Mouse (Mus musculus): ENCODE results near the gene Ralgapa1.

DNA sequence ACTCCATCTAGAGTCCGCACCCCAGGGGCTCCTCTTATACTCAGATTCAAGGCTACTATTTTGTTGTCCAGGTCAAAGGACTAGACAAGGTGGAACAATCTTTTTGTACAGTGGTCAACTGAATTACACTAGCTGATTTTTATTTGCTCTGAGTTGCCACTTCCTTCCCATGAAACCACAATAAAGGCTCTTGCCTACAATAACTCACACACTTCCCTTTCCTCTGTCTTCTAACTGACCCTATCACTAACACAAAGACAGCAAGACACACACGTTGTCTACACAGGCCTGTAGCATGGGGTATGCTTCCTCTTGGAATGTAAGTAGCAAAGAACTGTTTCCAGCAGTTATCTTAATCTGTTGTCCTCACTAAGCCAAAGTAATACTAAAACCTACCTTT lies 35.7 kb downstream of the Ralgapa1 start:
- TF ChIP-seq CTCF (IDR thresholded peaks at IDR 0.05; ENCODE audit: insufficient read depth, low read depth, low read length): no peak
- TF ChIP-seq POLR2A (IDR thresholded peaks at IDR 0.05; ENCODE audit: insufficient read depth, low read depth, low read length): no peak

All from olfactory bulb, adult 2 months (tissue).